Mouse (Mus musculus) limb, embryonic 14.5 days (tissue): ENCODE measurements around the gene Stub1. TPM values are rescaled to one million over a fixed set of nuclear protein-coding genes. Genes with fewer than 3 reads are reported as not detected.

Experiments used
- ATAC-seq: fragments of 200-750 bp; cut with Nextera tagmentation; 2 replicates; pipeline ENCODE4 v1.8.0; 2017; ENCODE audit warnings: low read depth, moderate number of reproducible peaks, moderate TSS enrichment; ENCODE audit not compliant: low FRiP score
- DNase-seq: peaks from one replicate; pipeline ENCODE4 v3.0.0-alpha.2; 2015; ENCODE audit warnings: low spot score
- H3K27ac ChIP-seq: fragments of 300-500 bp; sonication (generic); replicated peaks from 2 replicates; pipeline ENCODE4 v1.5.1; 2014; ENCODE audit warnings: low read depth, mild to moderate bottlenecking, low read length, moderate library complexity, mixed read lengths
- H3K27me3 ChIP-seq: fragments of 300-500 bp; sonication (generic); 2 replicates; pipeline ENCODE4 v1.6.1; 2014; ENCODE audit warnings: low read length, mixed read lengths; ENCODE audit not compliant: control insufficient read depth, insufficient read depth
- H3K36me3 ChIP-seq: fragments of 300-500 bp; sonication (generic); 2 replicates; pipeline ENCODE4 v1.6.1; 2014; ENCODE audit warnings: mild to moderate bottlenecking, low read length, moderate library complexity, mixed read lengths; ENCODE audit not compliant: control insufficient read depth, insufficient read depth
- H3K4me1 ChIP-seq: fragments of 300-500 bp; sonication (generic); 2 replicates; pipeline ENCODE4 v1.6.1; 2014; ENCODE audit warnings: antibody characterized with exemption, low read length, mixed read lengths; ENCODE audit not compliant: control insufficient read depth, insufficient read depth
- H3K4me2 ChIP-seq: fragments of 300-500 bp; sonication (generic); replicated peaks from 2 replicates; pipeline ENCODE4 v1.6.1; 2014; ENCODE audit warnings: low read depth, mild to moderate bottlenecking, low read length, moderate library complexity; ENCODE audit not compliant: severe bottlenecking
- H3K4me3 ChIP-seq: fragments of 300-500 bp; sonication (generic); replicated peaks from 2 replicates; pipeline ENCODE4 v1.5.1; 2014; ENCODE audit warnings: low read length
- H3K9ac ChIP-seq: fragments of 300-500 bp; sonication (generic); 2 replicates; pipeline ENCODE4 v1.6.1; 2014; ENCODE audit warnings: mild to moderate bottlenecking, low read depth, low read length, moderate library complexity; ENCODE audit not compliant: severe bottlenecking
- H3K9me3 ChIP-seq: fragments of 300-500 bp; sonication (generic); 2 replicates; pipeline ENCODE4 v1.6.1; 2016; ENCODE audit warnings: low read length; ENCODE audit not compliant: control insufficient read depth
- POLR2A ChIP-seq: fragments of 200-500 bp; IDR thresholded peaks from 2 replicates; pipeline ENCODE4 v1.8.0; 2012; ENCODE audit warnings: inconsistent platforms, mild to moderate bottlenecking, moderate library complexity, borderline replicate concordance; ENCODE audit not compliant: insufficient read depth, insufficient read length; ENCODE audit errors: extremely low read depth
- WGBS: fragments of 180-500 bp; shearing (Covaris S2); extraction: QIAGEN DNeasy Blood & Tissue Kit; methylation state at CpG from one replicate; pipeline ENCODE4 v1.1.7; 2014; 5-methylcytosine and 5-hydroxymethylcytosine counted together
- polyA plus RNA-seq, 2 experiments: library from polyadenylated mRNA; depleted of rRNA in 1 of 2; stranded (reverse) in 1 of 2; unstranded in 1 of 2; fragments of >200 nt; fragmentation: Nextera tagmentation in 1 of 2; extraction: Ambion mirVana in 1 of 2; gene quantifications; 2 replicates each; pipeline versions ENCODE4 v1.2.1 to v1.2.3; 2012 to 2014

Gene Stub1
- 335 and 338 TPM in 2 replicates for polyA plus RNA-seq (2012; rRNA removed)
- polyA plus RNA-seq (2014; fragmentation: Nextera tagmentation; extraction: Ambion mirVana), result 349 and 350 TPM in 2 replicates

DNA sequence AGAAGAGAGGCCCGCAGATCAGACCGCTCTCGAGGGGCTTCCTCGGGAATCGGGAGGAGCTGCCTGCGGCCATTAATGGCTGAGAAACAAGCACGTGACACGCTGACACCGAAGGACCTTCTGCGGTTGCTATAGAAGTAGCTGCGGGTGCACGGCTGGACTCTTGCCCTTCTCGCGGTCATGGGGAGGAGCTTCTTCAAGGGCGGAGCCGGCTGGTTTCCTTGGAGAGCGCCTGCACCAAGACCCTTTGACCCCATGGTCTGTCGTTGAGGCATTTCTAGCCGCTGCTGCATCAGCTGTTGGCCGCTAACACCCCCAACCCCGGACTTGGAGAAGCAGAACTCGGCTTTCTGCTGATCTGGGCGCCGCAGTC, at the start of gene Stub1:
Gene Stub1, minus strand, starts transcription at position 114 of the 373 bp plus-strand sequence.
- no peaks in the 10 kb centered on the region for H3K27me3 ChIP-seq
- WGBS, result 0% methylated on average over 24 of the region's 24 CpGs
- peak; percentile 89 for DNase-seq
- peaks cover 38% of the 10 kb centered on the region for H3K36me3 ChIP-seq
- H3K4me2 ChIP-seq, result peak within 1 kb of the TSS; percentile 91
- peak; percentile 66 for ATAC-seq
- peaks cover 56% of the 10 kb centered on the region for H3K4me1 ChIP-seq
- H3K9me3 ChIP-seq, result no peaks in the 10 kb centered on the region
- TF ChIP-seq POLR2A, result no peak
- H3K4me3 ChIP-seq, result peak within 1 kb of the TSS; percentile 85
- H3K9ac ChIP-seq, result peak within 1 kb of the TSS; percentile 77
- peak within 1 kb of the TSS; percentile 89 for H3K27ac ChIP-seq

DNA sequence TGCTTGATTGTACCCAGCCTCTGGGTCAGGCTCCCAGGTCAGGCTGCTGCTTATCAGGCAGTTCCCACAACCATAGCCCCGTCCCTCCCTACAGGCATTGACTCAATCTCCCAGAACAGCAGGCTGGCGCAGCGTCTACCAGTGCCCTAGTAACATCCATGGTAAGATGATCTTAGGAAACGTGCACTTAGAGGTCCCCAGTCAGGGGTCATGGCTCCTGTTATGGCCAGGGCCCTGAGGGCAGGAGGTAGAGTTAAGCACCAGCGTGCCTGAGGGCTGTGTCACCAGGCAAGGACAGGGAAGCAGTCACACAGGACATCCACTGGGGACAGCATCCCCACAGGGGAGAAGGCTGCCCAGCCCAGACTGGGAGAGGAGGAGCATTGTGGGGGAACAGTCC, 49.1 kb upstream of the Stub1 start:
- Histone ChIP-seq H3K36me3 (peaks cover 72% of the 10 kb centered on the region), H3K9me3 (no peaks in the 10 kb centered on the region), H3K4me3 (no peak overlapping the region), H3K4me1 (no peaks in the 10 kb centered on the region), H3K4me2 (no peak overlapping the region), H3K9ac (no peak overlapping the region), H3K27ac (no peak overlapping the region), H3K27me3 (no peaks in the 10 kb centered on the region)
- ATAC-seq (no peak), DNase-seq (no peak)
- TF ChIP-seq POLR2A, result no peak
- WGBS, result 44% methylated on average over 5 of the region's 5 CpGs

DNA sequence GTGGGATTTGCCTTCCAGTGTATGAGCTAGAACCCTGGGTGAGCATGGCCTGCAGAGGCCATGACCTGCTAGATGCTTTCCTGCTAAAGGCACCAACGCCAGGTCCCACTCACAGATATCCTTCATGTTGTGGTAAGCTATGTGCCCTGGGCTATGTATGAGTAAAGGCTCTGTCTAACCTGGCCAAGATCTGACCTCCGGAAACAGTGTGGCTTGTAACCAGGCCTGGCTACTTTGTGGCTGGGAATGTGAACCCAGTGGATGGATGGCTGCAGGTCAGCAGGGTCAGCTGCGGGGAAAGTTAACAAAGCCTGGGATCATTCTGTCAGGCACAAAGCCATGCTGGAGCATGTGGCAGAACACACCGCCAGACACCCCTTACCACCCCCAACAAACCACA, 48.5 kb upstream of the Stub1 start:
- H3K9ac ChIP-seq, result no peak overlapping the region
- WGBS, result 33% methylated on average over 4 of the region's 4 CpGs
- TF ChIP-seq POLR2A, result no peak
- no peak overlapping the region for H3K27ac ChIP-seq
- H3K9me3 ChIP-seq, result no peaks in the 10 kb centered on the region
- H3K4me2 ChIP-seq, result no peak overlapping the region
- H3K36me3 ChIP-seq, result peaks cover 66% of the 10 kb centered on the region
- H3K27me3 ChIP-seq, result no peaks in the 10 kb centered on the region
- ATAC-seq (no peak), DNase-seq (no peak)
- H3K4me1 ChIP-seq, result no peaks in the 10 kb centered on the region; the same call in 1 of the 2 replicates
- H3K4me3 ChIP-seq, result no peak overlapping the region

DNA sequence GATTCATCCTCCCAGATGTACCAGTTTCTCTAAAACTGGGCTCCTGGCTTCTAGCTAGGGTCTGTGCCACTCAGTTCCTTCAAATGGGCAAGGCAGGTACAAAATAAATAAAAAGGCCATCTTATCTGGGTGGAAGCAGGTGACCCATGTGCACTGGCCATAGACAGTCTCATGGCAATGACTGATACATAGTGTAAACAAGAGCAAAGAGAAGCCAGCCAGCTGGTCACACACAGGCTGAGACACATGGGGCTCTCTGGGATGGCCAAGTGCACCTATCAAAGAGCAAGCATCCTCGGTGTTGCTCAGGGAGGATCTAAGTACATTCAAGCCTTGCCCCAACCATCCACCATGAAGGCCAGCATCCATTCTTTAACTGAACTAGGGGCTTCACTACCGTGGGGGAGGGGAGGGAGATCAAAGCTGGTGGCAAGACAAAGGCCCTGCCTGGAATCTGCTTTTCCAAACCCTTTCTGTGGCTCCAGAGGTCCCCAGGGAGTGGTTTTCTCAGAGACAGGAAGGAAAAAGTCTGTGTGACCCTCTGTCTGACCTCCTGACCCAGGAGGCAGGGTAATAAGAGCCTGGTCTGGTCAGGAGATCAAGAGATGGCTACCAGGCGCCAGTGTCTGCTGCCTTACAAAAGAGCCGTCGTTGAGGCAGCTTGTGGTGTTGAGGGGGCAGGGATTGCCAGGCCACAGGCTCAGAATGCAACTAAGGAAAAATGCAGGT, 47.9 kb upstream of the Stub1 start:
- no peak for TF ChIP-seq POLR2A
- Histone ChIP-seq H3K9ac (no peak overlapping the region), H3K9me3 (no peaks in the 10 kb centered on the region), H3K4me3 (no peak overlapping the region), H3K36me3 (peaks cover 63% of the 10 kb centered on the region), H3K4me2 (no peak overlapping the region), H3K4me1 (peaks cover 6% of the 10 kb centered on the region), H3K27ac (no peak overlapping the region), H3K27me3 (no peaks in the 10 kb centered on the region)
- ATAC-seq, result no peak
- DNase-seq, result no peak
- WGBS, result 15% methylated on average over 5 of the region's 5 CpGs

DNA sequence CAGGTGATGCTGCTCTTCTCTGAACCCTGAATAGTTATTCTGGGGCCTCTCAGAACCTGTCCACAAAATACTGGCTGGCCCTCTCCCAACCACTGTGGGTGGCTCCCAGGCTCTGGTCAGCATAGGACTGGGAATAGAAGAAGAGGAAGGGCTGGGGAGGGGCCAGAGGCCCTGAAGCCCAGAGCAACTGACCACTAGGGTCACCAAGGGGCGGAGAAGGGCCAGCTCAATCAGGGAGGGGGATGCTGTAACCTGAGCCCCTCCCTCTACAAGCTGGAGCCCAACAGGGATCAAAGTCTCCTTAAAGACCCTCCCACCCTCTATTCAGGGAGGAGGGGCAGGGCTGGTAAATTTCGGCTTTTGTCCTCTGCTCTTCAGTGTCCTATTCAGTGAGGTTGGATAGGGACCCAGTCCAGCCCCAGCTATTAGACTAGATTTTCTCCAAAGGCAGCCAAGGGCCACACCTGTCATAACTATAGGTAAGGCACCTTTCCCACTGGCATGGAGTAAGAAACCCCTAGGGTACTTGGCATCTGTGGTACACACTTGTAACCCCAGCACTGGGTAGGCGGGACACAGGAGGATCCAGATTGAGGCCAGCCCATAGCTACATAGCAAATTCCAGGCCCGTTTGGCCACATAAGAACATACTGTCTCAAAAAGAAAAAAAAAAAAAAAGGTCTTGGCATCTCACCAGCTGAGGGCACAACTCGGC, 47.1 kb upstream of the Stub1 start, which contains the start of gene Wfikkn1:
Gene Wfikkn1, minus strand, starts transcription at position 663 of the 715 bp plus-strand sequence.
- 36% methylated on average over 5 of the region's 5 CpGs for WGBS
- H3K4me2 ChIP-seq, result no peak within 1 kb of the TSS
- H3K36me3 ChIP-seq, result peaks cover 63% of the 10 kb centered on the region
- no peak within 1 kb of the TSS for H3K4me3 ChIP-seq
- no peak for TF ChIP-seq POLR2A
- DNase-seq (no peak), ATAC-seq (no peak)
- peaks cover 10% of the 10 kb centered on the region for H3K4me1 ChIP-seq
- H3K9ac ChIP-seq, result no peak within 1 kb of the TSS
- no peaks in the 10 kb centered on the region for H3K27me3 ChIP-seq
- H3K9me3 ChIP-seq, result no peaks in the 10 kb centered on the region
- no peak within 1 kb of the TSS for H3K27ac ChIP-seq
